Mouse (Mus musculus): ENCODE data around the gene Eif3k. TPM values are rescaled to one million over a fixed set of nuclear protein-coding genes. Genes with fewer than 3 reads are reported as not detected.

Gene Eif3k
- polyA plus RNA-seq, 1 experiment from 2014 or later, result 316 TPM

DNA sequence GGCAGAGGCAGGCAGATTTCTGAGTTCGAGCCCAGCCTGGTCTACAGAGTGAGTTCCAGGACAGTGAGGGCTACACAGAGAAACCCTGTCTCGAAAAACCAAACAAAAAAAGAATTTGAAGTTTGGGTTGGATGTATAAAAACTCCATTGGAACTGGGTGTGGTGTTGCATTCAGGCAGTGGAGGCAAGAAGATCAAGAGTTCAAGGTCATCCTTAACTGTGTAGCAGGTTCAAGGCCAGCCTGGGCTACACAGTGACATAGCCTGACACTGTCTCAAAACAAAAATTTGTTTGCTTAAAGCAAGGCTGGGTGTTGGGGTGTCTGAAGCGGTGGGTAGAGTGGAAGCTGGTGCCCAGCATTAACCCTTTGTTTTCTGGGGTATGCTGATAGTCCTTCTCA, 11.7 kb upstream of the Eif3k start:
- no peak overlapping the region for H3K9ac ChIP-seq (replicated peaks; ENCODE audit: low read depth, low read length)
- H3K4me3 ChIP-seq (ENCODE audit: low read depth, low read length), result no peak overlapping the region
- 79% methylated on average over 3 of the region's 3 CpGs for WGBS
- H3K27ac ChIP-seq (ENCODE audit: low read depth, low read length), result no peak overlapping the region
- no peaks in the 10 kb centered on the region for H3K4me1 ChIP-seq (ENCODE audit: control insufficient read depth, insufficient read depth, low read length)
- H3K27me3 ChIP-seq (ENCODE audit: control insufficient read depth, insufficient read depth, low read length), result no peaks in the 10 kb centered on the region
- ATAC-seq (ENCODE audit: low read depth), result no peak
- H3K4me2 ChIP-seq (ENCODE audit: low read depth, low read length), result no peak overlapping the region
- no peaks in the 10 kb centered on the region for H3K36me3 ChIP-seq (ENCODE audit: control insufficient read depth, insufficient read depth, low read length)
- no peaks in the 10 kb centered on the region for H3K9me3 ChIP-seq (ENCODE audit: control insufficient read depth, low read length)

DNA sequence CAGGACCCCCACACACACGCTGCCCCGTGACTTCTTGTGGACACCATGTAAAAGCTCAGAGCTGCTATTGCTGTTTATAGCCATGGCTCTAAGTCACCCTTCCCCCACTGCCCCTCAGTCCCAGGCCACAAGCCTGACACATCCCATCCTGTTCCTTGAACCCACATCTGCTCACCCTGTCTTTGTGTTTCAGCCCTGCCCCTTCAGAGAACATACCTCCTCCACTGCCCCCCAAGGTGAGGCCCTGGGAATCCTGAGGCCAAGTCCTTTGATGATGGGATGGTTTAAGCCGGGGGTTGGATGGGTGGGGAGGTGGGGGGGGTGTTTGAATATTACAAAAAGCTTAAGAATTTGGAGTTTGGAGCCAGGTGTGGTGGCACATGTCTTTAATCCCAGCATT, 11.3 kb upstream of the Eif3k start:
- no peaks in the 10 kb centered on the region for H3K9me3 ChIP-seq (ENCODE audit: control insufficient read depth, low read length)
- H3K36me3 ChIP-seq (ENCODE audit: control insufficient read depth, insufficient read depth, low read length), result no peaks in the 10 kb centered on the region
- H3K27ac ChIP-seq (ENCODE audit: low read depth, low read length), result no peak overlapping the region
- no peaks in the 10 kb centered on the region for H3K4me1 ChIP-seq (ENCODE audit: control insufficient read depth, insufficient read depth, low read length)
- H3K9ac ChIP-seq (replicated peaks; ENCODE audit: low read depth, low read length), result no peak overlapping the region
- WGBS, result 85% methylated on average over 3 of the region's 3 CpGs
- no peak for ATAC-seq (ENCODE audit: low read depth)
- H3K4me3 ChIP-seq (ENCODE audit: low read depth, low read length), result no peak overlapping the region
- no peaks in the 10 kb centered on the region for H3K27me3 ChIP-seq (ENCODE audit: control insufficient read depth, insufficient read depth, low read length)
- H3K4me2 ChIP-seq (ENCODE audit: low read depth, low read length), result no peak overlapping the region

DNA sequence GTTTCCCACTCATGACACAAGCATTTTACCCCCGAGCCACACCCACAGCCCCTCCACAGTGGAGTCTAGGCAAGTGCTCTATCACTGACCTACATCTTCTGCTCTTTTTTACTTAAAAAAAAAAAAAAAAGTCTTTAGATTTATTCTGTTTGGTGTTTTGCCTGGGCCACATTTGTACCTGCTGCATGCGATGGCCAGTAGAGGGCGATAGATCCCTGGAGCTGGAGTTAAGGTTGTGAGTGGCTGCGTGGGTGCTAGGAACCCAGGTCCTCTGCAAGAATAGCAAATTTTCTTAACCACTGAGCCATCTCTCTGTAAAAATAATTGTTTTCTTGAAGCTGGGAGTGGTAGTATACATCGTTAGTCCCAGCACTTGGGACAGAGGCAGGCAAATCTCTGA, 10.0 kb upstream of the Eif3k start:
- Histone ChIP-seq H3K4me1 (ENCODE audit: control insufficient read depth, insufficient read depth, low read length) (no peaks in the 10 kb centered on the region), H3K36me3 (ENCODE audit: control insufficient read depth, insufficient read depth, low read length) (no peaks in the 10 kb centered on the region), H3K27ac (ENCODE audit: low read depth, low read length) (no peak overlapping the region), H3K4me2 (ENCODE audit: low read depth, low read length) (no peak overlapping the region), H3K9me3 (ENCODE audit: control insufficient read depth, low read length) (no peaks in the 10 kb centered on the region), H3K9ac (replicated peaks; ENCODE audit: low read depth, low read length) (no peak overlapping the region), H3K4me3 (ENCODE audit: low read depth, low read length) (no peak overlapping the region), H3K27me3 (ENCODE audit: control insufficient read depth, insufficient read depth, low read length) (no peaks in the 10 kb centered on the region)
- ATAC-seq (ENCODE audit: low read depth), result no peak
- 63% methylated on average over 5 of the region's 5 CpGs for WGBS

DNA sequence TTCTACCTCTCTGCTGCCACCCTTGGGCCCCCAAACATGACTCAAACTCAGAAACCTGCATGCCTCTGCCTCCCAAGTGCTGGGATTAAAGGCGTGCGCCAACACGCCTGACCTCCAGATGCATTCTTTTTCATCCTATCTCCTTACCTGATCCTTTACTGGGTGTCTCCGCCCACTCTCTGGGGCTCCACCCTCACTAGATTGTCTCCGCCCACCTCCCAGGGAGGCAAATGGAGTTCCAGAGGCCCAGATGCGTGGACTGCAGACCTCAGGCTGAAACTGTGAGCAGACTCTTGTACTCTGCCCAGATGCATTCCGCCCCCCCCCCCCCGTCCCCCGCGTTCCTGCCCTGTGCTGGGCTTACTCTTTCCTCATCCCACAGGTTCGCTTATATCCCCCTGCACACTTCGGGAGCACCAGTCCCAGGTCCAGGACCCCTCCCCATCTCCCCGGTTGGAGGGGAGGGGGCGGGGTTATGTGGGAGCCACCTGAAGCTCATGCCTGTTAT, 9.2 kb upstream of the Eif3k start:
- no peak overlapping the region for H3K4me2 ChIP-seq (ENCODE audit: low read depth, low read length)
- H3K9ac ChIP-seq (replicated peaks; ENCODE audit: low read depth, low read length), result no peak overlapping the region
- WGBS, result 64% methylated on average over 14 of the region's 14 CpGs
- no peaks in the 10 kb centered on the region for H3K4me1 ChIP-seq (ENCODE audit: control insufficient read depth, insufficient read depth, low read length)
- no peaks in the 10 kb centered on the region for H3K27me3 ChIP-seq (ENCODE audit: control insufficient read depth, insufficient read depth, low read length)
- no peaks in the 10 kb centered on the region for H3K36me3 ChIP-seq (ENCODE audit: control insufficient read depth, insufficient read depth, low read length)
- ATAC-seq (ENCODE audit: low read depth), result no peak
- H3K27ac ChIP-seq (ENCODE audit: low read depth, low read length), result no peak overlapping the region
- no peak overlapping the region for H3K4me3 ChIP-seq (ENCODE audit: low read depth, low read length)
- no peaks in the 10 kb centered on the region for H3K9me3 ChIP-seq (ENCODE audit: control insufficient read depth, low read length)

DNA sequence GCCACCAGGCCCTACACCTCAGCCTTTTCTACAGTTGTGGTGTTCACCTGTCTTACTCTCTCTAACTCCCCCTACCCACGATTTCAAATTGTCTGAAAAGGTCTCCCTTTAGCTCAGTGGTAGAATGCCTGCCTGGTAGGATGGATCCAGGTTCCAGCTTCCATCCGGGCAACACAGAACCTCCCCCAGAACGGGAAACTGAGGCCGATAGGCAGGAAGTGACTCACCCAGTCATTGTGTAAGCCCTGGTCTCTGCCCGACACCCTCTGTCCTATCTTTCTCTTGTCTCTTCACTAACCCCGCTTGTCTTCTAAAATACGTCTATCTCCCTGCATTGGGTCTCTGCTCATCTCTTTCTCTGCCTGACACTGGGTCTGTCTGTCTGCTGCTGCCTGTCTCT, 3.5 kb upstream of the Eif3k start:
- H3K4me2 ChIP-seq (ENCODE audit: low read depth, low read length), result no peak overlapping the region
- WGBS, result 87% methylated on average over 7 of the region's 7 CpGs
- no peaks in the 10 kb centered on the region for H3K9me3 ChIP-seq (ENCODE audit: control insufficient read depth, low read length)
- H3K36me3 ChIP-seq (ENCODE audit: control insufficient read depth, insufficient read depth, low read length), result no peaks in the 10 kb centered on the region
- no peaks in the 10 kb centered on the region for H3K27me3 ChIP-seq (ENCODE audit: control insufficient read depth, insufficient read depth, low read length)
- H3K4me1 ChIP-seq (ENCODE audit: control insufficient read depth, insufficient read depth, low read length), result peaks cover 9% of the 10 kb centered on the region; the same call in 1 of the 2 replicates
- no peak overlapping the region for H3K9ac ChIP-seq (replicated peaks; ENCODE audit: low read depth, low read length)
- H3K4me3 ChIP-seq (ENCODE audit: low read depth, low read length), result no peak overlapping the region
- ATAC-seq (ENCODE audit: low read depth), result no peak
- no peak overlapping the region for H3K27ac ChIP-seq (ENCODE audit: low read depth, low read length)

DNA sequence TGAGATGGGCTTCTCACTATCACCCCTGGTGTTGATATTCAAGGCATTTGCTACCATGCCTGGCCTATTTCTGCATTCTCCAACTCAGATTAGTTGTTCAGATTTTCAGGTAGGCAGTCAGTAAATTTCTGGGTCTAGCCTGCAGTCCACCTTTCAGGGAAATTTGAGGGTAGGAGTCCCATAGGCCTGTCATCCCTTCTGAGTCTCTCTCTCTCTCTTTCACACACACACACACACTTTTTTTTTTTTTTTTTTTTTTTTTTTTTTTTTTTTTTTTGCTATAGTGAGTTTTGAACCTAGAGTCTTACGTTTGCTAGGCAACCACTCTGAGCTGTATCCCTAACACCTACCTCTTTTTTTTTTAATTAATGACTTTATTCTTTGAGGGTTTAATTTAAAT, 2.8 kb upstream of the Eif3k start:
- Histone ChIP-seq H3K27ac (ENCODE audit: low read depth, low read length) (no peak overlapping the region), H3K4me2 (ENCODE audit: low read depth, low read length) (no peak overlapping the region), H3K27me3 (ENCODE audit: control insufficient read depth, insufficient read depth, low read length) (no peaks in the 10 kb centered on the region), H3K4me3 (ENCODE audit: low read depth, low read length) (no peak overlapping the region), H3K9me3 (ENCODE audit: control insufficient read depth, low read length) (no peaks in the 10 kb centered on the region), H3K36me3 (ENCODE audit: control insufficient read depth, insufficient read depth, low read length) (no peaks in the 10 kb centered on the region), H3K9ac (replicated peaks; ENCODE audit: low read depth, low read length) (no peak overlapping the region), H3K4me1 (ENCODE audit: control insufficient read depth, insufficient read depth, low read length) (peaks cover 9% of the 10 kb centered on the region; the same call in 1 of the 2 replicates)
- 78% methylated on average over 1 of the region's 1 CpGs for WGBS
- ATAC-seq (ENCODE audit: low read depth), result no peak

DNA sequence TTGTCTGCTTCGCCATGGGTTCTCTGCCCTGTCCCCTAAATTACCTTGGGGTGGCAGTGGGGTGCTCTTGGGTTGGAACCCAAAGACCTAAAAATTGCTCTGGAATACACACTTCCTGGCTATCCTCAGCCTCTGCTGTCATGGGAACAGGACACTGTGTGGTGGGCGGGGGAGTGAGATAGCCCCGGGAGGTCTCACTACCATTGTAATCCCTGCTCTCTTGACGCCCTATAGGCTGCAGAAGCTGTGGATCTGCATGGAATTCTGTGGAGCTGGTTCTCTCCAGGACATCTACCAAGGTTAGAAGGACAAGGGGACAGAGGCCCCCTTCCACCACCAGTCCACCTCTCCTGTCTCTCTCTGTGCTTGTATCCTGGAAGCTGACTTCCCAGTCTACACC, 2.2 kb upstream of the Eif3k start:
- no peaks in the 10 kb centered on the region for H3K36me3 ChIP-seq (ENCODE audit: control insufficient read depth, insufficient read depth, low read length)
- H3K9me3 ChIP-seq (ENCODE audit: control insufficient read depth, low read length), result no peaks in the 10 kb centered on the region
- H3K27ac ChIP-seq (ENCODE audit: low read depth, low read length), result no peak overlapping the region
- H3K4me3 ChIP-seq (ENCODE audit: low read depth, low read length), result no peak overlapping the region
- H3K9ac ChIP-seq (replicated peaks; ENCODE audit: low read depth, low read length), result no peak overlapping the region
- WGBS, result 81% methylated on average over 4 of the region's 4 CpGs
- no peaks in the 10 kb centered on the region for H3K27me3 ChIP-seq (ENCODE audit: control insufficient read depth, insufficient read depth, low read length)
- no peak for ATAC-seq (ENCODE audit: low read depth)
- H3K4me2 ChIP-seq (ENCODE audit: low read depth, low read length), result no peak overlapping the region
- H3K4me1 ChIP-seq (ENCODE audit: control insufficient read depth, insufficient read depth, low read length), result peaks cover 9% of the 10 kb centered on the region; the same call in 1 of the 2 replicates

DNA sequence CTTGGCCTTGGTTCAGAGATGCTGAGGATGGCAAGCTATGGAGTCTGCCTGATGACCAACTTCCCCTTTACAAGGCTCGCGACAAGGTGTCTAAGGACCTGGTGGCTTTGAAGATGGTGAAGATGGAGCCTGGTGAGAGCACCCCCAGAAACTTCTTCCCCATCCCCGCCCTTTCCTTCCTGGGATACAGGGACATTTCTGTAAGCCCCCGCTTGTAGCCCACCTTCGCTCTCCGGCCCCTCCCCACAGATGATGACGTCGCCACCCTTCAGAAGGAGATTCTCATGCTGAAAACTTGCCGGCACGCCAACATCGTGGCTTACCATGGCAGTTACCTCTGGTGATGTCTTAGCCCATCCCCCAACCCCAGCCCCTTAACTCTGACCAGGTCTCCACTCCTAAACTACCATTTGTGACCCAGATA, 1.5 kb upstream of the Eif3k start:
- H3K36me3 ChIP-seq (ENCODE audit: control insufficient read depth, insufficient read depth, low read length), result 0 out of 2 replicates have a peak, but pooled peaks cover 3% of the 10 kb centered on the region
- no peak for ATAC-seq (ENCODE audit: low read depth)
- no peak overlapping the region for H3K4me2 ChIP-seq (ENCODE audit: low read depth, low read length)
- no peaks in the 10 kb centered on the region for H3K9me3 ChIP-seq (ENCODE audit: control insufficient read depth, low read length)
- no peak overlapping the region for H3K4me3 ChIP-seq (ENCODE audit: low read depth, low read length)
- H3K4me1 ChIP-seq (ENCODE audit: control insufficient read depth, insufficient read depth, low read length), result peaks cover 9% of the 10 kb centered on the region; the same call in 1 of the 2 replicates
- no peak overlapping the region for H3K27ac ChIP-seq (ENCODE audit: low read depth, low read length)
- H3K9ac ChIP-seq (replicated peaks; ENCODE audit: low read depth, low read length), result no peak overlapping the region
- H3K27me3 ChIP-seq (ENCODE audit: control insufficient read depth, insufficient read depth, low read length), result no peaks in the 10 kb centered on the region
- 82% methylated on average over 11 of the region's 11 CpGs for WGBS

DNA sequence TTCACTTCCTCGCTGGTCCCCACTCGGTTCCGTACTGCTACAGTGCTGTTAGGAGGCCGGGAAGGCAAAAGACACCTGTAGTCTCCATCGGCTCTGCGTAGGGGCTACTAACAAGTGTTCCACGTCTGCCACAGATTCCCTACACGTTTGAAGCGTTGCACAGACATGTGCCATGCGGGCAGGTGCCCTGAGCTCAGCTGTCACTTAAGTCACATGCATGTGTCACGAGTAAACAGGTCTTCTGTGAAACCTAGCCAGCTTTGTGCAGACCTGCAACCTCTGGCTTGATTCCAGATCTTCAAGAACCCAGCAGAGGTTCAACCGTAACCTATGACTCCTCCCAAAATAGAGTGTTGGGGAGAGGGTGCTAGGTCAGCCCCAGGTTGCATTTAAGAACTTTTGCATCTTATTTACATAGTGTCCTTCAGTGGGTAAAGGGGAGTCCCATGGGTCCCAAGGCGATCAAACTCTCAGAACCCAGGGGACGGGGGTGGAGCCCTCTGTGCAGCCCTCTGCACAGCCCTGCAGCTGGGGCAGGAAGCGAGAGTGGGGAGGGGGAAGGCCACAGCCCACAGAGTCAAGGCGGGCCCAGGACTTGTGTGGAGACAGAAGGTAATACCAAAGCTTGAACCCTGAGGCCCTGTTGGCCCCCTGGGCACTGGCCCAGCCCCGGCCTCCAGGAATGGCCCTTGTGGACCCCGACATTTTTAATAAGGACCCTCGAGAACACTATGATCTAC, 780 bp upstream of the Eif3k start:
- peak overlapping the region; percentile 41; the same call in 1 of the 2 replicates for H3K9ac ChIP-seq (replicated peaks; ENCODE audit: low read depth, low read length)
- no peaks in the 10 kb centered on the region for H3K9me3 ChIP-seq (ENCODE audit: control insufficient read depth, low read length)
- 16% methylated on average over 19 of the region's 19 CpGs for WGBS
- peak overlapping the region; percentile 41 for H3K4me3 ChIP-seq (ENCODE audit: low read depth, low read length)
- peaks cover 9% of the 10 kb centered on the region for H3K36me3 ChIP-seq (ENCODE audit: control insufficient read depth, insufficient read depth, low read length)
- peaks cover 9% of the 10 kb centered on the region; the same call in 1 of the 2 replicates for H3K4me1 ChIP-seq (ENCODE audit: control insufficient read depth, insufficient read depth, low read length)
- peak; percentile 70 for ATAC-seq (ENCODE audit: low read depth)
- peak overlapping the region; percentile 48; the same call in 1 of the 2 replicates for H3K27ac ChIP-seq (ENCODE audit: low read depth, low read length)
- peak overlapping the region; percentile 55 for H3K4me2 ChIP-seq (ENCODE audit: low read depth, low read length)
- H3K27me3 ChIP-seq (ENCODE audit: control insufficient read depth, insufficient read depth, low read length), result no peaks in the 10 kb centered on the region

All from neural tube, embryonic 14.5 days (tissue).